Mouse (Mus musculus): ENCODE measurements at regions not wholly inside any gene's neighbourhood (a gene's known extent, or its start where the extent isn't known, plus 50 kb on each side); places are given as distances from the start of the nearest gene placed in this dataset.

DNA sequence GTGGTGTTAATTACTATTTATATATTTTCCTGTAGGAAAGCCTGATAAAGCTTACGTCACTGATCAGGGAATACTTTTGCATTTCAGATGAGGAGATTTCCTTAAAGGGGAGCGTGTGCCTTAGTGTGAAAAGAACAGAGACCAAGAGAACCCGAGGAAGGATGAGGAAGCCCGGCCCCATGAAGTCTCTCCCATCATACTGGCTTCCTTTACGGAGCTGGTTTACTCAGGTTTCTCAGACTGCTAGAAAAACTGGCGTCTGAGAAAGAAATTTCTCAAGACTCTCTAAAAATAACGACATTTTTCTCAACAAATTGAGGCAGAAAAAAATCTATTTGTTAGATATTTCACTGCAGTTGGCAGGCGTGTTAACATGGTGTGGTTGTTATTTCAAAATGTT, 137.2 kb upstream of the Nrip1 start:
- TF ChIP-seq ZNF384 (IDR thresholded peaks at IDR 0.05; ENCODE audit: low read depth, low read length): no peak
- no peak for TF ChIP-seq CHD2 (IDR thresholded peaks at IDR 0.05; ENCODE audit: low read depth, low read length)
- TF ChIP-seq ZC3H11A (IDR thresholded peaks at IDR 0.05; ENCODE audit: borderline replicate concordance, low read depth, low read length): no peak

Data from ES-E14 (cell line).